Mouse (Mus musculus) adrenal gland, adult 10 weeks (tissue): ENCODE data around the gene Gmfb. TPM values are rescaled to one million over a fixed set of nuclear protein-coding genes. Genes with fewer than 3 reads are reported as not detected.

Experiments
- polyA plus RNA-seq: library from polyadenylated mRNA; stranded (reverse); fragments of 350-450 nt; fragmentation: Illumina TruSeq; extraction: RNeasy Lipid Tissue Mini Kit (QIAGEN cat#74804); gene quantifications from one replicate; pipeline ENCODE4 v1.2.3, GENCODE M21; 2014; ENCODE audit warnings: low read depth, low replicate concordance

The Gmfb gene
- 460 TPM for polyA plus RNA-seq

GRCm38 (mm10) chr14:46821873-46822716 is at the start of gene Gmfb:
Gmfb (minus strand) TSS chr14:46822242.

DNA sequence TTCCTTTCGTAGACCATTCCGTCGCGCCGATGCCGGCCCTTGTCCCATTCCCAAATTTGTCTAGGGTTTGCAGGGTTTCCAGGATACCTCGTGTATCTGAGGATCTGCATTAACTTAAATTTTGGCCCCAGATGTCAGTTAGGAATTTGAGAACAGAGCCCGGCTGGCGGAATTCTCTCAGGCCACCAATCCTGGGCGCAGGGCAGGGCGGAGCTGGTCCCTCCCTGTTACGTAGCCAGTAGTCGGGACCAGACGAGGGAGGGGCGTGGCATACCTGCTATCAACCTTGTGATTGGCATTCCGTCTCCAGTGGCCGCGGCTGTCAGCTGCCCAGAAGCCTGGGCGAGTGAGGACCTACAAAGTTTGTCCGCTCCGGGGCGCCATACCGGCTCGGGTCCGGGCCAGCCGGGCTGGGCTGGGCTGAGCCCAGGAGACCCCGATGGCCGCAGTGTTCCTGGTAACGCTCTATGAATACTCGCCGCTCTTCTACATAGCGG is 9.8 kb upstream of the Gmfb start, which contains the start of gene Cgrrf1:
Cgrrf1 (plus strand) TSS at position 289 of the 497 bp plus-strand sequence.

DNA sequence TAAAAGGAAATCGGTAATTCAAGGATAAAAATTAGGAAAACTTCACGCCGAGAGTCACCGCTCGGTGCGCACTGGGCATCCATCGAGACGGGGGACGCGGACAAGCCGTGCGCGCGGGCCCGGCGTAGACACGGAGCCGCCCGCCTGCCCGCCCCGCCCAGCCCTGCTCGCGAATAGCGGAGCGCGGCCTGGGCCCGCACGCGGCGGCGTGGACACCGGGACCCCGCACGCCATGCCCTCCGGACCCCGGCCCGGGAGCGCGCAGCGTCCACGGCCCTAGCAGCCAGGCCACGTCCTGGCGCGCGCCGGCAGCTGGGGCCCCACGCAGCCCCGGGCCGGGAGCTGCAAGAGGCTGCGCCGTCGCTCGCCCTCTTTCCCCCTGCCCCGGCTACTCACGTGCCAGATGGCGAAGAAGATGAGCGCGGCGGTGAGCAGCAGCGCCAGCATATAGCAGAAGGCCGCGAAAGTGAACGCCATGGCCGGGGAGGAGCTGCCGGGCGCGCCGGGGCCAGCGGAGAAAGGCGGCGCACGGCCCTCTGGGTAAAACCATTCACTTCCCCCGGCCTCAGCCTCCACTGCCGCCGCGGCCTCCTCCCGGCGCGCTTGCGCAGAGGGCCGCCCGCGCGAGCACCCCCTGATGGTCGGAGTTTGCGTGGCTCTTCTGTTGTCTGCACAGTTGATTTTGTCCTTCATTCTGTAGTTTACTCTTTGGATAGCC is 34.1 kb downstream of the Gmfb start, which contains the start of gene Cnih1:
Cnih1 (minus strand) TSS at position 625 of the 718 bp plus-strand sequence.

DNA sequence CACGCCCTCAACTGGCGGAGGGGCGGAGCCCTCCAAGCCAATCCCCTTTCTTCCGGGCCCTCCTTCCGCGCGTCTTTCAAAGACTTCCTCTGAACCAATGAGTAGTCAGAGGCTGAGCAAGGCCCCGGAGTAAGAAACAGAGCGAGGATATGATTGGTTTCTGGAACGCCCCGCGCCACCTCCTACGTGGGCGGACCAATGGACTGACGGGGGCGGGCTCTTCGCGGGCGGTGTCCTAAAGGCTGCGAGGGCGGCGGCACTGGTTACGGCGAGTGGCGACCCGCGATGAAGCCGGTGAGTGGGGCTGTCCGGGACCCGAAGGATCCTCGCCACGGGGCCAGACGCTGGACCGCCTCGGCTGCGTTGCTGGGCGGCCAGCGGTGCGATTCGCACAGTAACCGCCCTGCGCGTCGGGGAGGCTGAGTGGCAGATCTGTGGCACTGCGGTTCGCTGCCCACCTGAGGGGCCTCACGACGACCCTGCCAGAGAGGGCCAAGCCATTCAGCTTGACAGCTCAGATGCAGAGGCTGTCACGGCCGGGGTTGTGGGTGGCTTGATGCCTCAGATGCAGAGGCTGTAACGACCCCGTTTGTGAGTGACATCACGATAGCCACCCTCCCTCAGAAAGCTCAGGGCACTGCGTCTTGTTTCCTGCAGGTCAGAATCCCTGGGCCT is 61.5 kb downstream of the Gmfb start, which contains the start of gene Cdkn3:
Cdkn3 (plus strand) TSS at position 187 of the 675 bp plus-strand sequence.

Other genes with a start within 250 kb of the Gmfb start
- 5.8 TPM for gene Cdkn3, start 61.7 kb downstream of the Gmfb start, polyA plus RNA-seq
- 502 TPM for gene Cnih1, start 33.8 kb downstream of the Gmfb start, polyA plus RNA-seq
- 65.6 TPM for gene Cgrrf1, start 9.9 kb upstream of the Gmfb start, polyA plus RNA-seq
- 31.8 TPM for gene Samd4, start 60.6 kb upstream of the Gmfb start, polyA plus RNA-seq